Mouse (Mus musculus): ENCODE measurements around the gene Speer4f2.

- TF ChIP-seq POLR2A (IDR thresholded peaks at IDR 0.05; ENCODE audit: insufficient read depth, low read depth, low read length), result no peak
- no peak for TF ChIP-seq CTCF (IDR thresholded peaks at IDR 0.05; ENCODE audit: insufficient read depth, low read depth, low read length)
Measured at GRCm38 (mm10) chr5:17359394-17359999, 13.5 kb upstream of the Speer4f2 start.
